Mouse (Mus musculus) MEL-GATA-1-ER (cell line): Measurements from ENCODE around the gene Olfr987.
"Not testable (repeated sequence)": the region's sequence is repeated elsewhere in the genome, so short reads cannot be mapped to it uniquely, and the experiment has no call there.

Experiments
- DNase-seq: peaks from one replicate; pipeline ENCODE4 v3.0.0-alpha.2; 2012; ENCODE audit warnings: low read depth; ENCODE audit errors: extremely low read depth

The Olfr987 gene

DNA sequence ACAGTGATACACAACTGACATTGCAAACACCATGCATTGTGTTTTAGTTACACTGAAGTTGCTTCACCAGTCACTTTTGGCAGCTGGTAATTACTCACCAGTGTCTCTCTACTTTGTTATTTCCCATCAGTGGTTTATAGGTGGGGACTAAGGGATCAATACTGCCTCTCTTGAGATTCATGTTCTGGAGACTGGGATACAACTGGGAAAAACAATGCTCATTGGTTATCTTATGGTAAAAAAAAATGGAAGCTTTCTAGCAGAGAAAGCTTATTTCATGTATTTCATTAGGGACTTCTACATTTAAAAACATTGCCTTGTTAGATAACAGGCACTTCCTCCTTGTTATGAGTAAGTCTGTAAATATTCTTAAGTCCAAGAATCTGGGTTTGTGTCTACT is at the start of gene Olfr987:
Gene Olfr987, minus strand, starts transcription at position 101 of the 400 bp plus-strand sequence.
- DNase-seq: peak; percentile 3

DNA sequence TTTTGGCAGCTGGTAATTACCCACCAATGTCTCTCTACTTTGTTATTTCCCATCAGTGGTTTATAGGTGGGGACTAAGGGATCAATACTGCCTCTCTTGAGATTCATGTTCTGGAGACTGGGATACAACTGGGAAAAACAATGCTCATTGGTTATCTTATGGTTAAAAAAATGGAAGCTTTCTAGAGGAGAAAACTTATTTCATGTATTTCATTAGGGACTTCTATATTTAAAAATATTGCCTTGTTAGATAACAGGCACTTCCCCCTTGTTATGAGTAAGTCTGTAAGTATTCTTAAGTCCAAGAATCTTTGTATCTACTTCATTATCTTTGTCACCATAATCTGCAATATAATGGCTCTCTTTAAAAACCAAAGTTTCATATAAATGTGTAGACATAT is 24.0 kb upstream of the Olfr987 start, which contains the start of gene Olfr988:
Gene Olfr988, minus strand, starts transcription at position 101 of the 400 bp plus-strand sequence.
- DNase-seq: not testable (repeated sequence)

DNA sequence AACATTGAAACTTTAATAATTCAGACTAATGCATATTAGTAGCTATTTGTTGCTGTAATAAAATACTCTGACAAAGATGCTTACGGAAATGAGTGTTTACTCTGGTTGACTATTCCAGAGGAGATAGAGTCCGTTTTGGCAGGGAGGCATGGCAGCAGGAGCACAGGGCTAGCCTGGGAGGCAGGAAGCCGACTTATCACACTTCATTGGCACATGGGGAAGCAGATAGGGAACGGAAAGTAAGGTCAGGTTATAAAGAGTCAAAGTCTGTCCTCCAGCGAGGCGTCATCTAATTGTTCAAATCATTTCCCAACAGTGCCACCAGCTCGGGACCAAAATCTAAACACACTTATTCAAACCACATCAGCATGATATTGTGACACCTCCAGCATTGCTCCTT is 857 bp upstream of the Olfr987 start:
- DNase-seq: no peak

DNA sequence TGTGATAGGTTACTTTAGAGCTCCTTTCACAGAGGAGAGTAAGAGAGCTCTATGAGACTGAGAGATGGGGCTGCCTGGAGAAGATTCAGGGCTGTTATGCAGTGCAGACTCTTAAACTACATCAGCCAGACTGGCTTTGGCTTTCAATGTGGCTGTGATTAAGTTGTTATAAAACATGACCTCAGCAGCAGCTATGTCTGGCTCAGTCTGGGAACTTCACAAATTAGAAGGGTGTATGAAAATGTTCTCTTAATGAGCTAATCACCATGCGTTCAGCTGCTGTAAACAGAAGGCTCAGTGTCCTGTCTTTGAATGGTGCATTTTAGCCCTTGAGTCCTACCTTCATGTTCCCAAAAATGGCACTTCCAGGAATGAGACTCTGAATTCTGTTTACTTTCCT is 20.0 kb downstream of the Olfr987 start:
- DNase-seq: no peak

GRCm38 (mm10) chr2:85285406-85285805 is 53.7 kb downstream of the Olfr987 start:
- DNase-seq: no peak

DNA sequence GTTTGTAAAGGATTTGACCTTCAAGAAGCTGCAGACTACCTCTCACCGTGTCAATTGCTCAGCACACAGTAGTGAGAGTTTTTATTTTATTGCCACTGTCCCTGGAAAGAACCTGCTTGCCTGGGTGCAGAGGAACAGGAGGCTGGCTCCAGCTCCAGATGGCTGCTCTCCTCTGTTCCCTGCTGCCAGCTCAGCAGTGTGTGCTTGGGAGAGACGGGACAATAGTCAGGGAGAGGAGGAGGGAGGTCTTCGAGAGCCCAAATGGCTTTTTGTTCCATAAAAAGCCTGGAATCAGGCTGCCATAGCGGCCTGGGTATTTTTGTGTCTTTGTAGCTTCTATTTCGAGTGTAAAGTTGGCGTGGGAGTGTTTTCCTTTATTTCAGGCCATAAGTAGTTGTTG is 54.5 kb downstream of the Olfr987 start:
- no peak for DNase-seq

- peak; percentile 17 for DNase-seq
Measured at GRCm38 (mm10) chr2:85283631-85284466, 55.3 kb downstream of the Olfr987 start.

DNA sequence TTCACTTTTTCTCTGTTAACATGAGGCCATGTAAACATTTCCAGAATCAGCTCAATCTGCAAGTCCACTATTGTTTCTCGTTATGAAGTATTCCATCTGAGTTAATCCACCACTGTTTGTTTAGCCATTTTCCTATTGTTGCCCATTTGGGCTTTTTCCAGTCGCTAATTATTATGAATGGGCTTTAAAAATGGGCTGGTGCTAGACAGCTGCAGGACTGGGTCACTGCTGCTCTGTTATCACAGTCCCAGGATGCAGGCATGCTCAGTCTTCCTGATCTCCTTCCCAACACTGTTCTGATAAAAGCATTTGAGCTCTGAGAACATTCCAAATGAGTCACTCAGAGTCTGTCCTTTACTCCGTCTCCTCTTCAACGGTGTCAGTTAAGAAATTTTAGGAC is 58.1 kb downstream of the Olfr987 start:
- DNase-seq: no peak
